ENCODE assay signal across 23 mouse cellular contexts in genomic region chr2:148562041-148562440, GRCm38 (mm10).
DNase-seq lines count a peak whose midpoint lies in the region; ATAC-seq and TF ChIP-seq lines count a peak whose summit lies in the region.
"Had no signal": no experiment of that assay in that cellular context is flagged by ENCODE, and none has a peak within 500 bp of the region (broad histone marks: within the 10 kb centered on the region; RNA-seq: fewer than 3 reads in every experiment).

No protein-coding gene starts in this region.

- TF ChIP-seq CTCF in heart, postnatal 0 days (IDR thresholded peaks at IDR 0.05; ENCODE audit: low read depth): no peak
- no peak for TF ChIP-seq CTCF in bone marrow, adult 2 months (IDR thresholded peaks at IDR 0.05; ENCODE audit: control insufficient read depth, insufficient read depth, low read length)

- no peak for TF ChIP-seq POLR2A in bone marrow, adult 2 months (IDR thresholded peaks at IDR 0.05; ENCODE audit: borderline replicate concordance, control insufficient read depth, low read depth, low read length)

- no peaks in the 10 kb centered on the region for H3K36me3 ChIP-seq in heart, embryonic 10.5 days
- H3K36me3 ChIP-seq in heart, postnatal 0 days (replicated peaks; ENCODE audit: control insufficient read depth, insufficient read depth, low read length): no peaks in the 10 kb centered on the region
- H3K36me3 ChIP-seq: embryonic facial prominence, embryonic 15.5 days; forebrain, embryonic 10.5 days; heart, embryonic 15.5 days; hindbrain, embryonic 13.5 days had no signal

- peaks cover 5% of the 10 kb centered on the region; the same call in 1 of the 2 replicates for H3K27me3 ChIP-seq in heart, embryonic 10.5 days (ENCODE audit: insufficient read depth, poor library complexity, severe bottlenecking)
- no peaks in the 10 kb centered on the region for H3K27me3 ChIP-seq in heart, postnatal 0 days (ENCODE audit: control insufficient read depth, insufficient read depth, low read length)
- H3K27me3 ChIP-seq: CH12.LX; embryonic facial prominence, embryonic 15.5 days; heart, embryonic 15.5 days; hindbrain, embryonic 13.5 days; Patski had no signal

- H3K9me3 ChIP-seq in heart, embryonic 10.5 days: no peaks in the 10 kb centered on the region
- no peaks in the 10 kb centered on the region for H3K9me3 ChIP-seq in heart, postnatal 0 days (replicated peaks; ENCODE audit: control insufficient read depth, low read length)
- H3K9me3 ChIP-seq: embryonic facial prominence, embryonic 15.5 days; forebrain, embryonic 10.5 days; heart, embryonic 15.5 days; hindbrain, embryonic 13.5 days had no signal

- peak; percentile 33 to 38 for DNase-seq in heart, adult 18-20 months
- no peak for DNase-seq in heart, embryonic 10.5 days (ENCODE audit: low spot score)
- DNase-seq in heart, postnatal 0 days (ENCODE audit: low spot score): peak; percentile 9
- DNase-seq in heart, postnatal 25 days (ENCODE audit: low spot score): no peak
- no peak for DNase-seq in thymus, adult 18-20 months
- DNase-seq: adrenal gland, postnatal 14 days; cerebellum, adult 11 months; cerebellum, adult 8-10 months; cerebellum, postnatal 14 days; embryo, embryonic 11 days; kidney, adult 11 months had no signal

- no peak for TF ChIP-seq EP300 in heart, postnatal 0 days (IDR thresholded peaks at IDR 0.05; ENCODE audit: low read depth)

- intact Hi-C loops in heart, postnatal 25 days (cut with DNase I): no loop called here

- 69% methylated on average over 3 of the region's 3 CpGs for WGBS in heart, embryonic 10.5 days
- WGBS in heart, postnatal 0 days: 43% methylated on average over 3 of the region's 3 CpGs
- 49% methylated on average over 3 of the region's 3 CpGs for WGBS in bone marrow, adult 2 months

- no peak overlapping the region for H3K4me2 ChIP-seq in heart, postnatal 0 days (ENCODE audit: low read depth, low read length)
- H3K4me2 ChIP-seq: embryonic facial prominence, embryonic 15.5 days; heart, embryonic 15.5 days; hindbrain, embryonic 13.5 days had no signal

- no peaks in the 10 kb centered on the region for H3K4me1 ChIP-seq in heart, embryonic 10.5 days
- H3K4me1 ChIP-seq in heart, postnatal 0 days (ENCODE audit: control insufficient read depth, insufficient read depth): peaks cover 10% of the 10 kb centered on the region; the same call in 1 of the 2 replicates
- peaks cover 3% of the 10 kb centered on the region for H3K4me1 ChIP-seq in bone marrow, adult 2 months (ENCODE audit: control insufficient read depth, insufficient read depth, low read length)
- peaks cover 8% of the 10 kb centered on the region for H3K4me1 ChIP-seq in brown adipose tissue, adult 24 weeks (ENCODE audit: control insufficient read depth, insufficient read depth, insufficient read length, low read length)
- H3K4me1 ChIP-seq: embryonic facial prominence, embryonic 15.5 days; forebrain, embryonic 10.5 days; hindbrain, embryonic 13.5 days had no signal

- no peak overlapping the region for H3K27ac ChIP-seq in heart, embryonic 10.5 days
- no peak overlapping the region for H3K27ac ChIP-seq in heart, postnatal 0 days (ENCODE audit: low read depth)
- H3K27ac ChIP-seq in bone marrow, adult 2 months (ENCODE audit: control insufficient read depth, insufficient read depth, low read depth, low read length, poor library complexity): peak overlapping the region; percentile 69; the same call in 1 of the 2 replicates
- 0 out of 2 replicates have a peak overlapping the region, but pooled peaks have one; percentile 11 for H3K27ac ChIP-seq in brown adipose tissue, adult 24 weeks (replicated peaks; ENCODE audit: low read depth, low read length)
- H3K27ac ChIP-seq: embryonic facial prominence, embryonic 15.5 days; forebrain, embryonic 10.5 days; heart, embryonic 15.5 days; hindbrain, embryonic 13.5 days; hindbrain, postnatal 0 days had no signal

- H3K9ac ChIP-seq in heart, postnatal 0 days (replicated peaks; ENCODE audit: low read depth, low read length): no peak overlapping the region
- H3K9ac ChIP-seq: embryonic facial prominence, embryonic 15.5 days; heart, embryonic 15.5 days; hindbrain, embryonic 13.5 days had no signal

- ATAC-seq in heart, postnatal 0 days (ENCODE audit: insufficient read depth, low read depth): no peak
- ATAC-seq: activated CD4-positive, CD25-positive, alpha-beta regulatory T cell, adult 4 months; forebrain, embryonic 14.5 days; hindbrain, postnatal 0 days; Patski had no signal

- no peak overlapping the region for H3K4me3 ChIP-seq in heart, embryonic 10.5 days
- H3K4me3 ChIP-seq in heart, postnatal 0 days (ENCODE audit: low read depth, low read length): no peak overlapping the region
- no peak overlapping the region for H3K4me3 ChIP-seq in bone marrow, adult 2 months (replicated peaks; ENCODE audit: control insufficient read depth, low read depth, low read length)
- no peak overlapping the region for H3K4me3 ChIP-seq in brown adipose tissue, adult 24 weeks (ENCODE audit: insufficient read depth, low read depth, low read length)
- H3K4me3 ChIP-seq: embryonic facial prominence, embryonic 15.5 days; erythroblast, embryonic 14.5 days; forebrain, embryonic 10.5 days; heart, embryonic 15.5 days; hindbrain, embryonic 13.5 days had no signal

Comparison
In these comparisons a context has a peak if more than half of its experiments do, and no peak if none do; other contexts are left out.
1. DNase-seq: peak in heart, adult 18-20 months (2 of 2) and heart, postnatal 0 days (single experiment); none in heart, embryonic 10.5 days (single experiment), heart, postnatal 25 days (single experiment) and thymus, adult 18-20 months (0 of 2).
2. H3K27ac ChIP-seq: peak in bone marrow, adult 2 months (single experiment) and brown adipose tissue, adult 24 weeks (single experiment); none in heart, embryonic 10.5 days (single experiment) and heart, postnatal 0 days (single experiment).